Mouse (Mus musculus) lung, adult 2 months (tissue): ENCODE results near the gene Cry2.

ENCODE experiments used
- CTCF ChIP-seq: fragments of 200-500 bp; IDR thresholded peaks from 2 replicates; pipeline ENCODE4 v1.5.1; 2011; ENCODE audit warnings: mild to moderate bottlenecking, low read length, control low read depth; ENCODE audit not compliant: insufficient read depth
- POLR2A ChIP-seq: fragments of 200-500 bp; IDR thresholded peaks from 2 replicates; pipeline ENCODE4 v1.6.1; 2011; ENCODE audit warnings: low read depth, mild to moderate bottlenecking, control low read depth, low read length, borderline replicate concordance; ENCODE audit errors: extremely low read depth

- no peak for TF ChIP-seq CTCF
- no peak for TF ChIP-seq POLR2A
Observed at GRCm38 (mm10) chr2:92421723-92422387, 12.0 kb downstream of the Cry2 start.
